17 mouse cellular contexts compared by ENCODE assay signal in genomic region chr3:134243850-134244247, GRCm38 (mm10). TPM values are rescaled to one million over a fixed set of nuclear protein-coding genes. Genes with fewer than 3 reads are reported as not detected.
DNase-seq lines count a peak whose midpoint lies in the region; ATAC-seq lines count a peak whose summit lies in the region.
"Had no signal": no experiment of that assay in that cellular context is flagged by ENCODE, and none has a peak within 500 bp of the region (broad histone marks: within the 10 kb centered on the region; RNA-seq: fewer than 3 reads in every experiment).

No protein-coding gene starts in this region.

- DNase-seq in embryo, embryonic 9.5 days (ENCODE audit: extremely low spot score), result peak; percentile 23
- DNase-seq in mesoderm, embryonic 11.5 days (ENCODE audit: low read depth, low spot score), result peak; percentile 73
- no peak for DNase-seq in lung, adult 18-20 months
- no peak for DNase-seq in heart, postnatal 4 days
- no peak for DNase-seq in layer of hippocampus, postnatal 25 days (ENCODE audit: extremely low spot score in 1 of 2, low spot score in 1 of 2)
- DNase-seq: cerebellum, adult 8-10 months; heart, adult 2 months; kidney, postnatal 36 days; layer of hippocampus, postnatal 36 days; thymus, postnatal 36 days had no signal

- no peaks in the 10 kb centered on the region for H3K27me3 ChIP-seq in forebrain, embryonic 13.5 days
- H3K27me3 ChIP-seq in forebrain, embryonic 16.5 days (replicated peaks; ENCODE audit: control insufficient read depth, insufficient read depth, low read length), result no peaks in the 10 kb centered on the region
- no peaks in the 10 kb centered on the region for H3K27me3 ChIP-seq in neural tube, embryonic 12.5 days (replicated peaks)
- H3K27me3 ChIP-seq: embryonic facial prominence, embryonic 13.5 days; lung, embryonic 15.5 days had no signal

- H3K36me3 ChIP-seq in forebrain, embryonic 13.5 days (ENCODE audit: poor library complexity, severe bottlenecking), result 0 out of 2 replicates have a peak, but pooled peaks cover 5% of the 10 kb centered on the region
- H3K36me3 ChIP-seq in forebrain, embryonic 16.5 days (ENCODE audit: control insufficient read depth, insufficient read depth), result no peaks in the 10 kb centered on the region
- no peaks in the 10 kb centered on the region; the same call in 1 of the 2 replicates for H3K36me3 ChIP-seq in neural tube, embryonic 12.5 days
- H3K36me3 ChIP-seq: embryonic facial prominence, embryonic 13.5 days; G1E; lung, embryonic 15.5 days had no signal

- no peak for ATAC-seq in forebrain, embryonic 13.5 days
- ATAC-seq in forebrain, embryonic 16.5 days, result no peak
- ATAC-seq in neural tube, embryonic 12.5 days (ENCODE audit: low FRiP score, low read depth), result peak; percentile 35; the same call in 1 of the 2 replicates

- peak overlapping the region; percentile 33; the same call in 1 of the 2 replicates for H3K4me2 ChIP-seq in forebrain, embryonic 13.5 days
- H3K4me2 ChIP-seq in forebrain, embryonic 16.5 days (ENCODE audit: low read length), result no peak overlapping the region
- peak overlapping the region; percentile 58; the same call in 1 of the 2 replicates for H3K4me2 ChIP-seq in neural tube, embryonic 12.5 days (replicated peaks)
- H3K4me2 ChIP-seq: embryonic facial prominence, embryonic 13.5 days; lung, embryonic 15.5 days had no signal

- no peak overlapping the region for H3K9ac ChIP-seq in forebrain, embryonic 13.5 days
- H3K9ac ChIP-seq in forebrain, embryonic 16.5 days (replicated peaks; ENCODE audit: low read depth, low read length), result no peak overlapping the region
- H3K9ac ChIP-seq in neural tube, embryonic 12.5 days, result no peak overlapping the region
- H3K9ac ChIP-seq: embryonic facial prominence, embryonic 13.5 days; lung, embryonic 15.5 days had no signal

- H3K4me1 ChIP-seq in forebrain, embryonic 13.5 days, result peaks cover 36% of the 10 kb centered on the region
- peaks cover 16% of the 10 kb centered on the region for H3K4me1 ChIP-seq in forebrain, embryonic 16.5 days (replicated peaks; ENCODE audit: control insufficient read depth, insufficient read depth, low read length)
- H3K4me1 ChIP-seq in neural tube, embryonic 12.5 days, result peaks cover 24% of the 10 kb centered on the region

- whole genome bisulfite sequencing in forebrain, embryonic 13.5 days, result 32% methylated on average over 3 of the region's 3 CpGs
- WGBS in forebrain, embryonic 16.5 days, result 38% methylated on average over 3 of the region's 3 CpGs
- 10% methylated on average over 3 of the region's 3 CpGs for WGBS in neural tube, embryonic 12.5 days

- H3K4me3 ChIP-seq in forebrain, embryonic 13.5 days, result no peak overlapping the region
- H3K4me3 ChIP-seq in forebrain, embryonic 16.5 days (replicated peaks; ENCODE audit: low read length), result no peak overlapping the region
- H3K4me3 ChIP-seq in neural tube, embryonic 12.5 days, result no peak overlapping the region
- H3K4me3 ChIP-seq: embryonic facial prominence, embryonic 13.5 days; heart, adult 2 months; lung, embryonic 15.5 days; megakaryocyte, embryonic 14.5 days had no signal

- no peaks in the 10 kb centered on the region for H3K9me3 ChIP-seq in forebrain, embryonic 13.5 days (replicated peaks)
- H3K9me3 ChIP-seq in forebrain, embryonic 16.5 days (ENCODE audit: control insufficient read depth, low read length), result no peaks in the 10 kb centered on the region
- H3K9me3 ChIP-seq in neural tube, embryonic 12.5 days, result no peaks in the 10 kb centered on the region
- H3K9me3 ChIP-seq: embryonic facial prominence, embryonic 13.5 days; lung, embryonic 15.5 days; megakaryocyte, embryonic 14.5 days had no signal

- no peak overlapping the region for H3K27ac ChIP-seq in forebrain, embryonic 13.5 days
- H3K27ac ChIP-seq in forebrain, embryonic 16.5 days (ENCODE audit: low read length), result no peak overlapping the region
- no peak overlapping the region for H3K27ac ChIP-seq in neural tube, embryonic 12.5 days
- H3K27ac ChIP-seq: embryonic facial prominence, embryonic 13.5 days; heart, adult 2 months; lung, embryonic 15.5 days had no signal

RNA-seq across cellular contexts. Expression of gene Cxxc4, which starts 7.6 kb away (rescaled TPM):
- polyA plus RNA-seq in forebrain, embryonic 13.5 days (2015; fragmentation: Nextera tagmentation; extraction: Ambion mirVana), result 21.1 TPM in 2 replicates
- 12.3 and 15.3 TPM in 2 replicates for polyA plus RNA-seq in forebrain, embryonic 16.5 days (2015; fragmentation: Nextera tagmentation; extraction: Ambion mirVana)
- 22.9 and 24.4 TPM in 2 replicates for polyA plus RNA-seq in neural tube, embryonic 12.5 days (2016; fragmentation: Nextera tagmentation; extraction: Ambion mirVana)
- total RNA-seq in heart, postnatal 4 days (2021), result 1 to 10 TPM; 2.7 to 3.0 TPM
- 10 to 100 TPM; 12.6 to 13.1 TPM for total RNA-seq in layer of hippocampus, postnatal 25 days (2021)
- polyA plus RNA-seq: G1E had no signal

Comparison
In these comparisons a context has a peak if more than half of its experiments do, and no peak if none do; other contexts are left out.
1. DNase-seq: peak in embryo, embryonic 9.5 days (single experiment) and mesoderm, embryonic 11.5 days (single experiment); none in lung, adult 18-20 months (0 of 2), heart, postnatal 4 days (single experiment) and layer of hippocampus, postnatal 25 days (0 of 2).